Mouse (Mus musculus) E14TG2a.4 (cell line): Measurements from ENCODE around the gene Art3.

Experiments used
- H3K27me3 ChIP-seq: 2 replicates; pipeline ENCODE4 v1.6.1; 2014; ENCODE audit warnings: low read length, control low read depth; ENCODE audit not compliant: insufficient read depth
- H3K36me3 ChIP-seq: 2 replicates; pipeline ENCODE4 v1.6.1; 2014; ENCODE audit warnings: low read length, control low read depth; ENCODE audit not compliant: insufficient read depth
- H3K4me1 ChIP-seq: replicated peaks from 2 replicates; pipeline ENCODE4 v1.6.1; 2014; ENCODE audit warnings: low read depth, low read length, control low read depth
- H3K4me3 ChIP-seq: replicated peaks from 2 replicates; pipeline ENCODE4 v1.5.1; 2014; ENCODE audit warnings: mild to moderate bottlenecking, low read length
- H3K9me3 ChIP-seq: 2 replicates; pipeline ENCODE4 v1.6.1; 2014; ENCODE audit warnings: low read length, control low read depth
- CTCF ChIP-seq: conservative IDR thresholded peaks from 2 replicates; pipeline ENCODE4 v1.5.1; 2014; ENCODE audit warnings: low read length
- NANOG ChIP-seq: IDR thresholded peaks from 2 replicates; pipeline ENCODE4 v1.6.1; 2014; ENCODE audit warnings: borderline replicate concordance, low read length, mixed read lengths
- POU5F1 ChIP-seq: IDR thresholded peaks from 2 replicates; pipeline ENCODE4 v1.6.1; 2014; ENCODE audit warnings: low read length, borderline replicate concordance

The Art3 gene

DNA sequence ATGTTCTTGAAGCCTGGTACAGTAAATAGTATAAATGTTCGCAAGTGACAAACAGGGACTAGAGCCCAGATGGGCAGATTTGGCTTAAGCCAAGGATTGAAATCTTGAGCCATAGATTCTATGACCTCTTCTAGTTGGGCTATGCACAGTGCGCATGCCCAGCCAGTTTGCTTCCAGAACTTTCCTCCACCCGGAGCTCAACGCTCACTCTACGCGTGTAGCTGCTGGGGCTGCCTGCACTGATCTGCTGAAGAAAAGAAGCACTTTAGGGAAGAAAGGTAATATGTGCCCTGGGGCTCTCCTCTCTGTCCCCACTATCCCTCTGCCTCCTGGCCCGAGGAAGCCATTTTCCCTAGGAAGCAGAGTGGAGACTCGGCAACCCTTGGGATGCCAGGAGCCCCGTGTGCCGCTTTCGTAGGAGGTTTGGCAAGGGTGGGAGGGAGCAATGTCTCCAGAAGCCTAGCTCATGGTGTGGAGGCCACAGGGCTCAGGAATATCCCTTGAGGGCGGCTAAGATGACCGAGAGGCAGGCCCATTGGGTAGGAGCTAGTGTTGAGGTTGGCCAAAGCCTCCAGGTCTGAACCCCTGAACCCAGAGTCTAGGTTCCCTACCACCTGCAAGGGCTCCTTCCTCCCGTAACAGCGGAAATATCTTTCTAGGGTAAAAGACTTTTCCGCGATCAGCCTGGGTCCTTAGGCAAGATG lies at the start of gene Art3:
Art3 (plus strand) TSS at position 193 of the 704 bp plus-strand sequence.
- H3K9me3 ChIP-seq = peaks cover 2% of the 10 kb centered on the region; the same call in 1 of the 2 replicates
- peaks cover 16% of the 10 kb centered on the region for H3K4me1 ChIP-seq
- no peaks in the 10 kb centered on the region for H3K36me3 ChIP-seq
- H3K27me3 ChIP-seq = peaks cover 14% of the 10 kb centered on the region
- TF ChIP-seq CTCF (no peak), NANOG (no peak), POU5F1 (no peak)
- H3K4me3 ChIP-seq = peak within 1 kb of the TSS; percentile 20; the same call in 1 of the 2 replicates

DNA sequence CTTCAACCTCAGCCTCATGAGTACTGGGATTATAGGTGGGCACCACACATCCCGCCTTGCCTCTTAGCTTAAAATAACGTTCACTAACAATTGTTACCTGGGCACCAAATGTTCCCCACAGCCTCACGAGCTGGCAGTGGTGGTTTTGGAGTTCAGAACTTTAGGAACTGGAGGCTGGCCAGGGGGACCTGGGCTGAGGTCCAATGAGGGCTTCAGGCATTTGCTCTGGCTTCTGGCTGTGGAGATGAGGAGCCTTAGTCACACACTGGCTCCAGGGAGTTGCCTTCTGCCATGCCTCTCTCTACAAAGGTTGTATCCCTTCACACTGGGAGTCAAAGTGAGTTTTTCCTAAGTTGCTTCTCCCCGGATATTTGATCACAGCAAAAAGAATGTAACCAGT lies 49.1 kb upstream of the Art3 start:
- TF ChIP-seq CTCF = no peak
- no peak for TF ChIP-seq POU5F1
- no peak for TF ChIP-seq NANOG
- Histone ChIP-seq H3K4me3 (no peak overlapping the region), H3K36me3 (peaks cover 50% of the 10 kb centered on the region), H3K4me1 (peaks cover 20% of the 10 kb centered on the region), H3K27me3 (0 out of 2 replicates have a peak, but pooled peaks cover 1% of the 10 kb centered on the region), H3K9me3 (no peaks in the 10 kb centered on the region)

DNA sequence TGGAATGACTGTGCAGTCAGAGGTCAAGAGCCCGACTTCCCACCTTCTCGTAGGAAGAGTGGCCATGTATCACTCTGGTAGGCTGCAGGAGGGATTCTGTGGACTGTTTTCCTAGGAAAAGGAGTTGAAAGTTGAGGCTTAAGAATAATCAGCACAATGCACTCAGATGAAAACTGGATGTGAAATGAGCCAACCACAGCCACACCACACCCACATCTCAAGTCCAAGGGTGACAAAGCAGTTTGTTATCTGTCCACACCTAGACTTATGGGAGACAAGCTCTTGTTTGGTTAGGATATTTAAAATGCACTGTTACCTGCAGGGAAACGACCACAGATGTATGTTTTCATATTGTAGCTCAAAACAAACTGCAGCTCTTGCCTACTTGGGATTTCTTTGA lies 48.5 kb upstream of the Art3 start:
- Histone ChIP-seq H3K9me3 (no peaks in the 10 kb centered on the region), H3K27me3 (no peaks in the 10 kb centered on the region), H3K4me3 (no peak overlapping the region), H3K36me3 (peaks cover 55% of the 10 kb centered on the region), H3K4me1 (peaks cover 19% of the 10 kb centered on the region)
- no peak for TF ChIP-seq NANOG
- TF ChIP-seq POU5F1 = no peak
- TF ChIP-seq CTCF = no peak

DNA sequence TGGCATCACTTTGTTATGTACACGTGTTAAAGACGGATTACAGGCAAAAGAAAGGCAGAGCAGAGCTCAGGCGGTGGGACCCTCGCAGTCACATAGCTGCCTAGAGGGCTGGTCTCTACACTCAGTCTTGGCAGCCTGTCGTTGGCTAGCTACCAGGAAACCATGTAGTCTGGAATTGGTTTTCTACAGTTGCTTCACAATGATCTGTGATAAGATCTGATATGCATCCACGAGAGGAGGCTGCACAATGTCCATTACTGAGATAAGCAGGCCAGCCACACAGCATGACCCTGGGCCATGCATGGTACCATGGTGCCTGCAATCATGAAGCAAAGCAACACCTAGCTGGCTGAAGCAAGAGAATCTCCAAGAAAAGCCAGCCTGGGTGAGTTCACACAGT lies 43.8 kb upstream of the Art3 start:
- Histone ChIP-seq H3K9me3 (no peaks in the 10 kb centered on the region), H3K4me3 (no peak overlapping the region), H3K36me3 (peaks cover 96% of the 10 kb centered on the region), H3K27me3 (no peaks in the 10 kb centered on the region), H3K4me1 (peaks cover 11% of the 10 kb centered on the region)
- TF ChIP-seq POU5F1 (no peak), CTCF (no peak), NANOG (no peak)

DNA sequence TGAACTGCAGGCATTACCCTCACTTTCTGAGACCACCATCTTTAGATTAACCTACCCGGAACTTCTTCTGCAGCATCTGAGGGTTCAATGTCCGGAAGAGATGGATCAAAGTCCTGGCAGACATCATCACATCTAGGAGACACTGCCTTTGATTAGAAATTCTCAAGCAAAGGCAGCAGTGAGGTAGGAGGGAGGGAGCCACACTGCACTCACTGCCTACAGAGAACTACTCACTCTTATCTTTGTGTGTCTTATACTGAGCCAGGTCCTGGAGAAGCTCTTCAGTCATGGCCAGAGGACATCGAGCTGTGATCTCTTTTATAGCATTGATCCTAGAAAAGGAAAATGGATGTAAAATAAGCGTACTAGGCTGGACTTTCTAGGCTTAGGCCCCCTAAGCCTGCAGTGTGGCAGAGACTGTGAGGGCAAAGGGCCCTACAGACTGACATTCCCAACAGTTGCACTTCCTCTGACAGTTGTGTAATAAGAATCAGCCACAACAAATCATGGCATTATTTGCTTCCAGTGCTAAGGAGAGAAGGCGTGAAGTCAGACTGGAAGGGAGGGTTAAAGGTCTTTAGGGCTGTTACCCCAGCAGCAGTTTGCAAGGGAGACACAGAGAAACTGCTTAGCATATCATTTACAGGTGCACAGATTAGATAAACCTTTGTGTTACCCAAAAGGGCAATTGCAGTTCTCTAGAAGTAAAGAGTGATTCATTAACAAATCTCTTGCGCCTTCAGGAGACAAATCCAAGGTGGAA lies 39.8 kb upstream of the Art3 start:
- Histone ChIP-seq H3K27me3 (no peaks in the 10 kb centered on the region), H3K4me1 (no peaks in the 10 kb centered on the region), H3K4me3 (no peak overlapping the region), H3K36me3 (peaks cover 97% of the 10 kb centered on the region), H3K9me3 (no peaks in the 10 kb centered on the region)
- TF ChIP-seq CTCF = no peak
- no peak for TF ChIP-seq POU5F1
- no peak for TF ChIP-seq NANOG

DNA sequence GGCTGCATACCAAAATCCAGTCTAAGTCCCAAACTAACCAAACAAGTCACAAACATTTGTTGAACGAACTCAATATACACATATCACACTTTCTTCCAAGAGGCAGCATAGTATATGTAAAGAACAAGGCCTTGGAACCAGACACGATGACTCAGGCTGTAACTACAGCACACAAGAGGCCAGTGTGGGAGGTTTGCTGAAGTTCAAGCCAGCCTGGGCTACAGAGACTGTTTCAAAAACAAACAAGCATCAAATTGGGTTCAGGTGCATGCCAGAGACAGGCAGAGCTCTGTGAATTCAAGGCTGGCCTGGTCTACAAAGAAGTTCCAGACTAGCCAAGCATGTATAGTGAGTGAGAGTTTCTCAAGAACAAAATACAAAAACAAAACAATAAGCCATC lies 37.1 kb upstream of the Art3 start:
- TF ChIP-seq CTCF (no peak), POU5F1 (no peak), NANOG (no peak)
- Histone ChIP-seq H3K4me1 (no peaks in the 10 kb centered on the region), H3K4me3 (no peak overlapping the region), H3K9me3 (no peaks in the 10 kb centered on the region), H3K27me3 (no peaks in the 10 kb centered on the region), H3K36me3 (peaks cover 95% of the 10 kb centered on the region)

DNA sequence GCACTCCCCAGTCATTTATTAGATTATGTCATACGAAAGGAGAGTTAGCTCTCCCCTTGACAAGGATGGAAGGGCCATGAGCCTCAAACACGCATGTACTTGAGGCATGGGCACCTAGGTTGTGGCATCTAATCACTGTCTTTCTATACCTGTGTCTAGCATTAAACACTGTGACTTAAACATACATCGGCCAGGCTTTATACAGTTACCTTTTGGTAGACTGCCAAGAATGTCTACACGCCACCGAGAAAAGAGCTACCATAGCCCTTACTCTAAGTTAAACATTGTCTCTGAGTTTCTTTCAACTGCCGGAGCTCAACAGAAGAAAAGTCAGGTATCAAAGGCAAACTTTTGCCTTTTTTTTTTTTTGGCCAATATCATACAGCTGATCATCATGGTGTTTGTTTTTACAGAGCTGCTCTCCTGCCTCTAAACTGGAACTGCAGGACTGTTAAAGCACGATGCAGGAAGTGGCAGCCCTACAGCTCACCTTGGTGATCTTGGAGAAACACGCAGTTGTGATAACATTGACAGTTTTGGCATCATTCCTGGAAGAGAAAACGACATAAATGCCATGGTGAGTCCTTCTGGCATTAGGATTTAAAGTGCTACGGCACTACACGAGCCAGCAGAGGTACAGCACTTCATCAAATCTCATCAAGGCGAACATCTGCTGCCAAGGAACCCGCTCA lies 29.3 kb upstream of the Art3 start:
- Histone ChIP-seq H3K4me3 (no peak overlapping the region), H3K9me3 (no peaks in the 10 kb centered on the region), H3K4me1 (peaks cover 26% of the 10 kb centered on the region), H3K27me3 (no peaks in the 10 kb centered on the region), H3K36me3 (peaks cover 96% of the 10 kb centered on the region)
- no peak for TF ChIP-seq POU5F1
- TF ChIP-seq NANOG = no peak
- TF ChIP-seq CTCF = no peak

DNA sequence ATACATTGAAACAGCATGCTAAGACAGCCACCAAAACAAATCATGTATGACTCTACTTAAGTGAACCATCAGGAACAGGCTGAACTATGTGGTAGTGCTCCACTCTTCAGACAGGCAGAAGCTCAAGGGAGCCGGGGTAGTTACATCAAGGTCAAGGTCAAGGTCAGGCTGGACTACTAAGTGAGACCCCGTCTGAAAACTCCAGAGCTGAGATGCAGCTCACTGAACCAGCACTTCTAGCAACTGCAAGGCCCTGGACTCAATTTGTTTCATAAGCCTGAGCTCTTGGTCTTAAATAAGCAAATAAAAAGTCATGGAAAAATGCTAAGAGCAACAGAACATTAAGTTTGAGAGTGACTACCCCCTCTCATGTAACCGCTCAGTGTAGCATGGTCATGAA lies 27.3 kb upstream of the Art3 start:
- no peak for TF ChIP-seq NANOG
- no peak for TF ChIP-seq CTCF
- TF ChIP-seq POU5F1 = no peak

More for the DNA sequence above, 27.3 kb upstream of the Art3 start:
- Histone ChIP-seq H3K36me3 (peaks cover 93% of the 10 kb centered on the region), H3K4me3 (no peak overlapping the region), H3K9me3 (no peaks in the 10 kb centered on the region), H3K27me3 (no peaks in the 10 kb centered on the region), H3K4me1 (peaks cover 42% of the 10 kb centered on the region)
